Mouse (Mus musculus): ENCODE measurements around the gene 1110032F04Rik. TPM values are rescaled to one million over a fixed set of nuclear protein-coding genes. Genes with fewer than 3 reads are reported as not detected.

Gene 1110032F04Rik
- total RNA-seq, 2 experiments from 2014 or later, result not detected

- ATAC-seq (replicated peaks; ENCODE audit: poor library complexity, severe bottlenecking), result peak; percentile 84
These were observed 35.8 kb downstream of the 1110032F04Rik start for GRCm38 (mm10) chr3:68904902-68905778.

GRCm38 (mm10) chr3:68907509-68907908 lies 38.1 kb downstream of the 1110032F04Rik start:
- no peak for ATAC-seq (replicated peaks; ENCODE audit: poor library complexity, severe bottlenecking)

Other genes starting within 250 kb of the 1110032F04Rik start
- gene Il12a, start 178.9 kb upstream of the 1110032F04Rik start, total RNA-seq (2014; fragmentation: Nextera tagmentation), result 36.2 and 43.0 TPM in 2 replicates
- gene Il12a, start 178.9 kb upstream of the 1110032F04Rik start, total RNA-seq (2017), result 28.3 and 28.6 TPM in 2 replicates
- gene Ift80, start 135.0 kb downstream of the 1110032F04Rik start, total RNA-seq (2014; fragmentation: Nextera tagmentation), result 11.9 and 16.4 TPM in 2 replicates
- 20.2 and 27.6 TPM in 2 replicates for gene Ift80, start 135.0 kb downstream of the 1110032F04Rik start, total RNA-seq (2017)
- gene Smc4, start 135.2 kb downstream of the 1110032F04Rik start, total RNA-seq (2014; fragmentation: Nextera tagmentation), result 115 and 179 TPM in 2 replicates
- 624 and 700 TPM in 2 replicates for gene Smc4, start 135.2 kb downstream of the 1110032F04Rik start, total RNA-seq (2017)
- gene Trim59, start 175.2 kb downstream of the 1110032F04Rik start, total RNA-seq (2014; fragmentation: Nextera tagmentation), result 28.7 and 33.7 TPM in 2 replicates
- gene Trim59, start 175.2 kb downstream of the 1110032F04Rik start, total RNA-seq (2017), result 20.2 and 23.8 TPM in 2 replicates

All from granulocyte monocyte progenitor cell, adult 5-6 weeks (primary cell).